ENCODE assay signal across 29 mouse cellular contexts in the genomic region with DNA sequence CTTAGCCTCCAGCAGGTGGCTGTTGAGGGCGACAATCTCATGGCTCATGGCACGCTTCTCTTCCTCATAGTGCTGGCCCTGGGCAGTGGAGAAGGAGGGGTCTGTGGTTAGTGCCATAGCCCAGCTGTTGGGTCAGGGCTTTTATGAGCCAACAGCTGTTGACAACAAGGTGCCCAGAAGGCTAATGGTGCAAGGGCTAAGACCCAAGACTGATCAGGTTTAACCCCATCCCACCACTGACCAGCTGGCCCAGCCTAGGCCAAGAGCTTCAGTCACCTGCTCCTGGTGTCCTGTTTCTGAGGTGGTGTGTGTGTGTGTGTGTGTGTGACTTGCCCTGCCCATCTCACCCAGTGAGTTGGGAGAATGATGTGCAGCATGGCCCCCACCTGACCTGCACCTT. TPM values are rescaled to one million over a fixed set of nuclear protein-coding genes. Genes with fewer than 3 reads are reported as not detected.
"Had no signal": no experiment of that assay in that cellular context is flagged by ENCODE, and none has a peak within 500 bp of the region (broad histone marks: within the 10 kb centered on the region; RNA-seq: fewer than 3 reads in every experiment).

No protein-coding gene starts in this region.

- H3K4me2 ChIP-seq: embryonic facial prominence, embryonic 12.5 days; embryonic facial prominence, embryonic 13.5 days; embryonic facial prominence, embryonic 15.5 days; forebrain, embryonic 12.5 days; forebrain, embryonic 13.5 days; forebrain, embryonic 15.5 days had no signal

- H3K27ac ChIP-seq: embryonic facial prominence, embryonic 10.5 days; embryonic facial prominence, embryonic 12.5 days; embryonic facial prominence, embryonic 13.5 days; embryonic facial prominence, embryonic 15.5 days; forebrain, embryonic 12.5 days; forebrain, embryonic 13.5 days; forebrain, embryonic 15.5 days; gastrocnemius, adult 2 months; heart, adult 2 months had no signal

- DNase-seq: cerebellum, adult 2 months; cerebellum, adult 8-10 months; cerebellum, adult 9-10 months; cerebellum, adult 9-11 months; cerebellum, postnatal 10 days; cerebellum, postnatal 14 days; cerebellum, postnatal 25 days; cerebellum, postnatal 36 days; embryo, embryonic 11 days; forebrain, postnatal 0 days; gastrocnemius, adult 2 months; gastrocnemius, postnatal 10 days; gastrocnemius, postnatal 25 days; gastrocnemius, postnatal 36 days; heart, adult 11 months; heart, adult 18-20 months; heart, adult 2 months had no signal

- H3K9me3 ChIP-seq: embryonic facial prominence, embryonic 12.5 days; embryonic facial prominence, embryonic 13.5 days; embryonic facial prominence, embryonic 15.5 days; forebrain, embryonic 15.5 days had no signal

- H3K4me1 ChIP-seq: embryonic facial prominence, embryonic 12.5 days had no signal

- H3K4me3 ChIP-seq: embryonic facial prominence, embryonic 10.5 days; embryonic facial prominence, embryonic 12.5 days; embryonic facial prominence, embryonic 13.5 days; embryonic facial prominence, embryonic 15.5 days; erythroblast, embryonic 14.5 days; forebrain, embryonic 10.5 days; forebrain, embryonic 12.5 days; forebrain, embryonic 13.5 days; forebrain, embryonic 15.5 days; gastrocnemius, adult 2 months; heart, adult 2 months had no signal

- H3K36me3 ChIP-seq: forebrain, embryonic 12.5 days; forebrain, embryonic 15.5 days had no signal

- H3K9ac ChIP-seq: embryonic facial prominence, embryonic 12.5 days; embryonic facial prominence, embryonic 13.5 days; embryonic facial prominence, embryonic 15.5 days; forebrain, embryonic 12.5 days; forebrain, embryonic 13.5 days; forebrain, embryonic 15.5 days; forebrain, postnatal 0 days had no signal

- ATAC-seq: forebrain, embryonic 13.5 days; forebrain, embryonic 14.5 days; forebrain, embryonic 15.5 days; forebrain, postnatal 0 days had no signal

RNA-seq across cellular contexts. Expression of a gene that starts 31.0 kb away (rescaled TPM):
- total RNA-seq: common myeloid progenitor, adult 5-6 weeks; granulocyte monocyte progenitor cell, adult 5-6 weeks had no signal
- polyA plus RNA-seq: erythroblast, embryonic 14.5 days had no signal
